Mouse (Mus musculus): Measurements from ENCODE around the gene Metap1. TPM values are rescaled to one million over a fixed set of nuclear protein-coding genes. Genes with fewer than 3 reads are reported as not detected.

Metap1 gene
- polyA plus RNA-seq (2011; ENCODE audit: insufficient read depth, insufficient read length, low replicate concordance, missing spikeins), result 14.4 and 18.9 TPM in 2 replicates

- WGBS, result under 1% methylated on average over 63 of the region's 65 CpGs
- Histone ChIP-seq H3K4me1 (ENCODE audit: control insufficient read depth, insufficient read depth, low read length) (peaks cover 1% of the 10 kb centered on the region; the same call in 1 of the 2 replicates), H3K4me3 (replicated peaks; ENCODE audit: control insufficient read depth, low read depth, low read length) (peak within 1 kb of the TSS; percentile 99), H3K27ac (ENCODE audit: control insufficient read depth, insufficient read depth, low read depth, low read length, poor library complexity) (peak within 1 kb of the TSS; percentile 92)
- TF ChIP-seq CTCF (IDR thresholded peaks at IDR 0.05; ENCODE audit: control insufficient read depth, insufficient read depth, low read length), result no peak
- peak; percentile 90; the same call in 1 of the 2 replicates for TF ChIP-seq POLR2A (IDR thresholded peaks at IDR 0.05; ENCODE audit: borderline replicate concordance, control insufficient read depth, low read depth, low read length)
These were observed at the start of gene Metap1 for GRCm38 (mm10) chr3:138489327-138490033. Gene Metap1, minus strand, starts transcription at chr3:138489515.

- TF ChIP-seq CTCF (IDR thresholded peaks at IDR 0.05; ENCODE audit: control insufficient read depth, insufficient read depth, low read length) (no peak), POLR2A (IDR thresholded peaks at IDR 0.05; ENCODE audit: borderline replicate concordance, control insufficient read depth, low read depth, low read length) (no peak)
- Histone ChIP-seq H3K4me3 (replicated peaks; ENCODE audit: control insufficient read depth, low read depth, low read length) (no peak overlapping the region), H3K27ac (ENCODE audit: control insufficient read depth, insufficient read depth, low read depth, low read length, poor library complexity) (no peak overlapping the region), H3K4me1 (ENCODE audit: control insufficient read depth, insufficient read depth, low read length) (peaks cover 1% of the 10 kb centered on the region; the same call in 1 of the 2 replicates)
- WGBS, result 87% methylated on average over 2 of the region's 2 CpGs
These were observed 46.7 kb upstream of the Metap1 start for GRCm38 (mm10) chr3:138536031-138536430.

GRCm38 (mm10) chr3:138532764-138533163 is 43.4 kb upstream of the Metap1 start:
- no peak overlapping the region for H3K4me3 ChIP-seq (replicated peaks; ENCODE audit: control insufficient read depth, low read depth, low read length)
- no peak overlapping the region for H3K27ac ChIP-seq (ENCODE audit: control insufficient read depth, insufficient read depth, low read depth, low read length, poor library complexity)
- TF ChIP-seq POLR2A (IDR thresholded peaks at IDR 0.05; ENCODE audit: borderline replicate concordance, control insufficient read depth, low read depth, low read length), result no peak
- TF ChIP-seq CTCF (IDR thresholded peaks at IDR 0.05; ENCODE audit: control insufficient read depth, insufficient read depth, low read length), result no peak
- WGBS, result 34% methylated on average over 2 of the region's 2 CpGs
- H3K4me1 ChIP-seq (ENCODE audit: control insufficient read depth, insufficient read depth, low read length), result peaks cover 1% of the 10 kb centered on the region; the same call in 1 of the 2 replicates

- no peak for TF ChIP-seq POLR2A (IDR thresholded peaks at IDR 0.05; ENCODE audit: borderline replicate concordance, control insufficient read depth, low read depth, low read length)
- no peak for TF ChIP-seq CTCF (IDR thresholded peaks at IDR 0.05; ENCODE audit: control insufficient read depth, insufficient read depth, low read length)
- Histone ChIP-seq H3K4me1 (ENCODE audit: control insufficient read depth, insufficient read depth, low read length) (peaks cover 1% of the 10 kb centered on the region; the same call in 1 of the 2 replicates), H3K4me3 (replicated peaks; ENCODE audit: control insufficient read depth, low read depth, low read length) (no peak overlapping the region), H3K27ac (ENCODE audit: control insufficient read depth, insufficient read depth, low read depth, low read length, poor library complexity) (no peak overlapping the region)
- 54% methylated on average over 12 of the region's 12 CpGs for WGBS
These were observed 42.3 kb upstream of the Metap1 start for GRCm38 (mm10) chr3:138531479-138532181.

- TF ChIP-seq CTCF (IDR thresholded peaks at IDR 0.05; ENCODE audit: control insufficient read depth, insufficient read depth, low read length), result no peak
- no peak for TF ChIP-seq POLR2A (IDR thresholded peaks at IDR 0.05; ENCODE audit: borderline replicate concordance, control insufficient read depth, low read depth, low read length)
- no peak overlapping the region for H3K27ac ChIP-seq (ENCODE audit: control insufficient read depth, insufficient read depth, low read depth, low read length, poor library complexity)
- peaks cover 1% of the 10 kb centered on the region; the same call in 1 of the 2 replicates for H3K4me1 ChIP-seq (ENCODE audit: control insufficient read depth, insufficient read depth, low read length)
- no peak overlapping the region for H3K4me3 ChIP-seq (replicated peaks; ENCODE audit: control insufficient read depth, low read depth, low read length)
- WGBS, result 67% methylated on average over 8 of the region's 8 CpGs
These were observed 41.5 kb upstream of the Metap1 start for GRCm38 (mm10) chr3:138530578-138531478.

- no peak overlapping the region; the same call in 1 of the 2 replicates for H3K27ac ChIP-seq (ENCODE audit: control insufficient read depth, insufficient read depth, low read depth, low read length, poor library complexity)
- no peaks in the 10 kb centered on the region; the same call in 1 of the 2 replicates for H3K4me1 ChIP-seq (ENCODE audit: control insufficient read depth, insufficient read depth, low read length)
- no peak for TF ChIP-seq CTCF (IDR thresholded peaks at IDR 0.05; ENCODE audit: control insufficient read depth, insufficient read depth, low read length)
- TF ChIP-seq POLR2A (IDR thresholded peaks at IDR 0.05; ENCODE audit: borderline replicate concordance, control insufficient read depth, low read depth, low read length), result no peak
- WGBS, result 4% methylated on average over 16 of the region's 16 CpGs
- peak overlapping the region; percentile 74 for H3K4me3 ChIP-seq (replicated peaks; ENCODE audit: control insufficient read depth, low read depth, low read length)
These were observed 39.0 kb upstream of the Metap1 start for GRCm38 (mm10) chr3:138528265-138528664.

GRCm38 (mm10) chr3:138527667-138528231 is 38.4 kb upstream of the Metap1 start:
- H3K27ac ChIP-seq (ENCODE audit: control insufficient read depth, insufficient read depth, low read depth, low read length, poor library complexity), result peak overlapping the region; percentile 72
- TF ChIP-seq CTCF (IDR thresholded peaks at IDR 0.05; ENCODE audit: control insufficient read depth, insufficient read depth, low read length) (no peak), POLR2A (IDR thresholded peaks at IDR 0.05; ENCODE audit: borderline replicate concordance, control insufficient read depth, low read depth, low read length) (no peak)
- no peaks in the 10 kb centered on the region; the same call in 1 of the 2 replicates for H3K4me1 ChIP-seq (ENCODE audit: control insufficient read depth, insufficient read depth, low read length)
- H3K4me3 ChIP-seq (replicated peaks; ENCODE audit: control insufficient read depth, low read depth, low read length), result peak overlapping the region; percentile 74
- WGBS, result under 1% methylated on average over 58 of the region's 64 CpGs

Measured in bone marrow, adult 2 months (tissue).